9 mouse cellular contexts compared by ENCODE assay signal in the genomic region with DNA sequence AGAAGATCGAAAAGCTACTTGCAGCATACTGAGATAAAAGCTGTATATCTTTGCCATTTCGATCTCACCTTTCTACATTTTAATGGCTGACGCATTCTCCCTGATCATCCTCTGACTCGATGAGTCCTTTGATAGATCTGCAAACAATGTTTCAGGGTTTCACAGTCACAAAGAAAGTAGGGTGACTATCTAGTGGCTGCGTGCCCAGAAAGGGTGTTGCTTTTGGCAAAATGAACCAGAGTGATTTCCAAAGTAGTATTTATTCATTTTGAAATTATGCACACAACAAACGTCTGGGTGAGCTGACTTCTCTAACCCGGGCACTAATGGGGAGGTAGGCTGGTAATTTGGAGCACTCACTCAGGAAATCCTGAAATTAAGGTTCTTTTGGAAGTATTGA.
DNase-seq lines count a peak whose midpoint lies in the region.
"Had no signal": no experiment of that assay in that cellular context is flagged by ENCODE, and none has a peak within 500 bp of the region (broad histone marks: within the 10 kb centered on the region; RNA-seq: fewer than 3 reads in every experiment).

No protein-coding gene starts in this region.

- DNase-seq in heart, adult 8-10 months (ENCODE audit: low spot score) = peak; percentile 41
- no peak for DNase-seq in heart, postnatal 25 days (ENCODE audit: low spot score)
- DNase-seq in urinary bladder, postnatal 14 days (ENCODE audit: low spot score) = peak; percentile 14
- no peak for DNase-seq in urinary bladder, adult 2 months (ENCODE audit: low spot score)
- peak; percentile 49 for DNase-seq in heart, postnatal 4 days
- no peak for DNase-seq in cerebellum, adult 9-11 months
- no peak for DNase-seq in left cerebral cortex, postnatal 10 days (ENCODE audit: extremely low spot score in 1 of 2, low spot score in 2 of 2)
- DNase-seq: cerebellum, adult 8-10 months; liver, embryonic 13.5 days had no signal

- intact Hi-C loops in heart, postnatal 25 days (cut with DNase I) = no loop called here
- intact Hi-C loops in left cerebral cortex, postnatal 10 days (cut with DNase I) = no loop called here

Comparison
In these comparisons a context has a peak if more than half of its experiments do, and no peak if none do; other contexts are left out.
1. DNase-seq: peak in heart, adult 8-10 months (single experiment), urinary bladder, postnatal 14 days (single experiment) and heart, postnatal 4 days (single experiment); none in heart, postnatal 25 days (single experiment), urinary bladder, adult 2 months (single experiment), cerebellum, adult 9-11 months (single experiment) and left cerebral cortex, postnatal 10 days (0 of 2).